Mouse (Mus musculus): ENCODE data around the gene Lmx1a.

Lmx1a gene

GRCm38 (mm10) chr1:167689232-167689261, at the start of gene Lmx1a:
Gene Lmx1a, plus strand, starts transcription at chr1:167689237.
- DNase-seq (ENCODE audit: low read depth): no peak

GRCm38 (mm10) chr1:167644866-167645537, 44.0 kb upstream of the Lmx1a start:
- DNase-seq (ENCODE audit: low read depth): peak; percentile 6

- DNase-seq (ENCODE audit: low read depth): no peak
Measured at GRCm38 (mm10) chr1:167648670-167649069, 40.4 kb upstream of the Lmx1a start.

- DNase-seq (ENCODE audit: low read depth): no peak
Measured at GRCm38 (mm10) chr1:167649122-167649633, 39.9 kb upstream of the Lmx1a start.

GRCm38 (mm10) chr1:167652336-167652735, 36.7 kb upstream of the Lmx1a start:
- no peak for DNase-seq (ENCODE audit: low read depth)

GRCm38 (mm10) chr1:167659065-167659464, 30.0 kb upstream of the Lmx1a start:
- no peak for DNase-seq (ENCODE audit: low read depth)

- DNase-seq (ENCODE audit: low read depth): peak; percentile 81
Measured at GRCm38 (mm10) chr1:167660521-167661101, 28.4 kb upstream of the Lmx1a start.

- no peak for DNase-seq (ENCODE audit: low read depth)
Measured at GRCm38 (mm10) chr1:167661123-167661522, 27.9 kb upstream of the Lmx1a start.

- no peak for DNase-seq (ENCODE audit: low read depth)
Measured at GRCm38 (mm10) chr1:167663136-167663535, 25.9 kb upstream of the Lmx1a start.

GRCm38 (mm10) chr1:167669796-167670195, 19.2 kb upstream of the Lmx1a start:
- DNase-seq (ENCODE audit: low read depth): no peak

GRCm38 (mm10) chr1:167672433-167672987, 16.5 kb upstream of the Lmx1a start:
- no peak for DNase-seq (ENCODE audit: low read depth)

GRCm38 (mm10) chr1:167679061-167679460, 10.0 kb upstream of the Lmx1a start:
- DNase-seq (ENCODE audit: low read depth): no peak

- no peak for DNase-seq (ENCODE audit: low read depth)
Measured at GRCm38 (mm10) chr1:167688001-167688346, 1.1 kb upstream of the Lmx1a start.

- no peak for DNase-seq (ENCODE audit: low read depth)
Measured at GRCm38 (mm10) chr1:167688347-167689231, 448 bp upstream of the Lmx1a start.

- no peak for DNase-seq (ENCODE audit: low read depth)
Measured at GRCm38 (mm10) chr1:167689262-167690137, 463 bp downstream of the Lmx1a start.

GRCm38 (mm10) chr1:167690138-167690710, 1.2 kb downstream of the Lmx1a start:
- no peak for DNase-seq (ENCODE audit: low read depth)

- no peak for DNase-seq (ENCODE audit: low read depth)
Measured at GRCm38 (mm10) chr1:167690716-167691550, 1.9 kb downstream of the Lmx1a start.

GRCm38 (mm10) chr1:167691911-167692682, 3.1 kb downstream of the Lmx1a start:
- DNase-seq (ENCODE audit: low read depth): no peak

- DNase-seq (ENCODE audit: low read depth): no peak
Measured at GRCm38 (mm10) chr1:167692683-167693045, 3.6 kb downstream of the Lmx1a start.

Measured in fibroblast of lung, adult 2 months (primary cell).